Mouse (Mus musculus): ENCODE results near the gene Ccdc149. TPM values are rescaled to one million over a fixed set of nuclear protein-coding genes. Genes with fewer than 3 reads are reported as not detected.

Gene Ccdc149
- total and polyA plus RNA-seq, 3 experiments = not detected

GRCm38 (mm10) chr5:52516072-52516476 lies 44.8 kb upstream of the Ccdc149 start:
- Histone ChIP-seq H3K36me3 (ENCODE audit: control insufficient read depth in 1 of 2, insufficient read depth in 2 of 2, low read length in 2 of 2) (no peaks in the 10 kb centered on the region), H3K4me1 (ENCODE audit: control insufficient read depth in 1 of 2, insufficient read depth in 2 of 2, low read length in 2 of 2) (no peaks in the 10 kb centered on the region), H3K4me3 (ENCODE audit: control insufficient read depth in 1 of 2, insufficient read depth in 1 of 2, low read depth in 2 of 2, low read length in 2 of 2) (no peak overlapping the region), H3K79me2 (ENCODE audit: control insufficient read depth, insufficient read depth, low read length, poor library complexity) (no peaks in the 10 kb centered on the region), H3K27ac (ENCODE audit: control insufficient read depth, low read depth, low read length) (no peak overlapping the region), H3K27me3 (ENCODE audit: control insufficient read depth in 1 of 2, insufficient read depth in 2 of 2, low read length in 2 of 2) (no peaks in the 10 kb centered on the region), H3K9ac (ENCODE audit: control insufficient read depth, low read depth, low read length, poor library complexity, severe bottlenecking) (no peak overlapping the region), H3K9me3 (replicated peaks; ENCODE audit: insufficient read depth, low read length) (no peaks in the 10 kb centered on the region)
- no peak for DNase-seq (ENCODE audit: low read depth, low spot score)
- no peak for TF ChIP-seq JUND (IDR thresholded peaks at IDR 0.05; ENCODE audit: low read depth, low read length)
- TF ChIP-seq ZKSCAN1 (IDR thresholded peaks at IDR 0.05; ENCODE audit: low read depth, low read length) = no peak
- TF ChIP-seq USF2 (IDR thresholded peaks at IDR 0.05; ENCODE audit: borderline replicate concordance in 1 of 2, insufficient read depth in 1 of 2, low read depth in 1 of 2, low read length in 2 of 2) = no peak
- TF ChIP-seq CHD2 (IDR thresholded peaks at IDR 0.05; ENCODE audit: low read length) = no peak
- no peak for TF ChIP-seq GATA1 (IDR thresholded peaks at IDR 0.05; ENCODE audit: low read depth, low read length)
- TF ChIP-seq MEF2A (IDR thresholded peaks at IDR 0.05; ENCODE audit: extremely low read depth, insufficient replicate concordance, low read depth, low read length, poor library complexity, severe bottlenecking) = no peak
- no peak for TF ChIP-seq USF1 (IDR thresholded peaks at IDR 0.05; ENCODE audit: low read depth, low read length)
- TF ChIP-seq CTCF (IDR thresholded peaks at IDR 0.05 in 2 of 3, conservative IDR thresholded peaks at IDR 0.05 in 1 of 3; ENCODE audit: control insufficient read depth in 1 of 3, insufficient read depth in 1 of 3, low read depth in 2 of 3, low read length in 3 of 3, poor library complexity in 1 of 3, severe bottlenecking in 1 of 3) = no peak
- TF ChIP-seq UBTF (IDR thresholded peaks at IDR 0.05; ENCODE audit: borderline replicate concordance, insufficient read depth, low read depth, low read length) = no peak
- no peak for TF ChIP-seq MAX (IDR thresholded peaks at IDR 0.05; ENCODE audit: low read length)
- no peak for TF ChIP-seq HCFC1 (IDR thresholded peaks at IDR 0.05; ENCODE audit: low read depth, low read length)
- no peak for TF ChIP-seq CHD1 (IDR thresholded peaks at IDR 0.05; ENCODE audit: low read depth, low read length)
- TF ChIP-seq NELFE (IDR thresholded peaks at IDR 0.05; ENCODE audit: low read depth, low read length) = no peak

DNA sequence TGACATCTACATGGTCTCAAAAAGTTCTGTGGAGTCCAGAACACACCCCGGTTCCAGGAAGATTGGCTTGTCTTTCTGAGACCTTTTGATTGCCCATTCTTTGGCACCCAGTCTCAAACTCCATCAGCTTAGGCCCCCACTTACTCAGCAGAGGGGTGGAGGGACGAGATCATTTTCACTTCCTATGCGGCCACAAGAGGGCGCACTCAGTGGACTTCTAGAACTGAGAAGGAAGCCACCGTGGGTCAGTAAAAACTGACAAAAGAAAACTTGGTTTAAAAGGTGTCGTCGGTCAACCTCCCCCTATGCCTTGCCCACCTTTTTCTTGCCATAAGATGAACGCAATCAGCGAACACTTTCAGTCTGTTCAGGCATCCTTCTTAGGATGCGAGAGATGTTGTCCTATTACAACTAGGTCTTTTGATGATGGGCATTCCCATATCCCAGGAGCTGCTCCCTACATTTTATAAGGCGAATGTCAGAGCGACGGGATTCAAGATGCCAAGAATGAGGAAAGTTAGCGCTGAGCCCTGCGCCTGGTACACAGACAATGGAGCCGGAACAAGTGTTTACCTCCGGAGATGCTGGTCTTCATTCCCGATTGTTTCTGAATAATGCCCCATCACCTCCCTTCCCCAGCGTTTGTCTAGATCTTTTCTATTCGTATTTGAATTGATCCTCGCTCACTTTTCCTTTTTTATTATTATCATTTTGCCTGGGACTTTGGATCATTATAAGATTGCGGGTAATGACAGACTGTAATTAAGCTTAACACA lies 44.1 kb upstream of the Ccdc149 start:
- Histone ChIP-seq H3K27ac (ENCODE audit: control insufficient read depth, low read depth, low read length) (no peak overlapping the region), H3K4me1 (ENCODE audit: control insufficient read depth in 1 of 2, insufficient read depth in 2 of 2, low read length in 2 of 2) (no peaks in the 10 kb centered on the region), H3K9me3 (replicated peaks; ENCODE audit: insufficient read depth, low read length) (no peaks in the 10 kb centered on the region), H3K79me2 (ENCODE audit: control insufficient read depth, insufficient read depth, low read length, poor library complexity) (no peaks in the 10 kb centered on the region), H3K36me3 (ENCODE audit: control insufficient read depth in 1 of 2, insufficient read depth in 2 of 2, low read length in 2 of 2) (no peaks in the 10 kb centered on the region), H3K27me3 (ENCODE audit: control insufficient read depth in 1 of 2, insufficient read depth in 2 of 2, low read length in 2 of 2) (no peaks in the 10 kb centered on the region), H3K4me3 (ENCODE audit: control insufficient read depth in 1 of 2, insufficient read depth in 1 of 2, low read depth in 2 of 2, low read length in 2 of 2) (no peak overlapping the region), H3K9ac (ENCODE audit: control insufficient read depth, low read depth, low read length, poor library complexity, severe bottlenecking) (no peak overlapping the region)
- TF ChIP-seq RAD21 (IDR thresholded peaks at IDR 0.05; ENCODE audit: low read depth, low read length) (peak; percentile 54), MAX (IDR thresholded peaks at IDR 0.05; ENCODE audit: low read length) (no peak), CTCF (IDR thresholded peaks at IDR 0.05 in 2 of 3, conservative IDR thresholded peaks at IDR 0.05 in 1 of 3; ENCODE audit: control insufficient read depth in 1 of 3, insufficient read depth in 1 of 3, low read depth in 2 of 3, low read length in 3 of 3, poor library complexity in 1 of 3, severe bottlenecking in 1 of 3) (peak; percentile 40 to 79 (median 71)), TBP (IDR thresholded peaks at IDR 0.05; ENCODE audit: low read depth, low read length) (no peak), JUND (IDR thresholded peaks at IDR 0.05; ENCODE audit: low read depth, low read length) (no peak), ZC3H11A (IDR thresholded peaks at IDR 0.05; ENCODE audit: low read depth, low read length) (peak; percentile 59), MAZ (IDR thresholded peaks at IDR 0.05; ENCODE audit: low read depth, low read length) (0 out of 2 replicates have a peak, but pooled peaks have one; percentile 42), SMC3 (IDR thresholded peaks at IDR 0.05; ENCODE audit: low read depth, low read length) (peak; percentile 90), ZKSCAN1 (IDR thresholded peaks at IDR 0.05; ENCODE audit: low read depth, low read length) (no peak)
- peak; percentile 58 for DNase-seq (ENCODE audit: low read depth, low spot score)

All from MEL (cell line).